Mouse (Mus musculus): ENCODE measurements around the gene Tmem30a. TPM values are rescaled to one million over a fixed set of nuclear protein-coding genes. Genes with fewer than 3 reads are reported as not detected.

The Tmem30a gene
- total RNA-seq, 4 experiments from 2014 or later: 65.8 to 70.2 (median 67.9) TPM

Other genes with a start within 250 kb of the Tmem30a start
- gene Col12a1, start 74.7 kb downstream of the Tmem30a start, total RNA-seq (2022): 1 to 10 TPM in 1 of 4 experiments, under 1 TPM in 3; 0.47 to 1.4 (median 0.74) TPM
- 1,000 to 10,000 TPM in 2 of 4 experiments, 100 to 1,000 TPM in 2; 847 to 1,031 (median 927) TPM for gene Cox7a2, start 33.6 kb downstream of the Tmem30a start, total RNA-seq (2022)
- 100 to 1,000 TPM; 107 to 134 (median 116) TPM for gene Filip1, start 219.3 kb upstream of the Tmem30a start, total RNA-seq (2022)

Data from heart, adult 8-10 months (tissue).